Mouse (Mus musculus) kidney, adult 18-20 months (tissue): ENCODE measurements at regions not wholly inside any gene's neighbourhood (a gene's known extent, or its start where the extent isn't known, plus 50 kb on each side); places are given as distances from the start of the nearest gene placed in this dataset.

Experiments used
- DNase-seq: peaks from one replicate; pipeline ENCODE4 v3.0.0; 2021

DNA sequence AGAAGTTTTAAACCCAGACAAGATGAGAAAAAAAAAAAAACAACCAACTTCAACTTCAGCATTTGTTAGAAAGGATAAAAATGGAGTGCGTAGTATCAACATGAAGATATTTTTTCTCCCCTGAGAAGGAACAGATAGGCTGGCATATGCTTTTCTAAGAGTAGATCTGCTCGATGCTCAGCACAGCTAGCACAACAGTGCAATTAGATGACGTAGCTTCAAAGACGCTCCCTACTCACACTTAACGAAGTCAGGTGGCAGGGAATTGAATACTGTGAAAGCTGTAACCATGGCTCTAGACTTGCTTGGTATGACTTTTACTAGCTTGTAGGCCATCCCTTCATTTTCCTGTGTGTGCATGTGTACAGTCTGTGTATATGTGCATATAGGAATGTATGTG, 299.5 kb downstream of the Tmem182 start:
- no peak for DNase-seq

DNA sequence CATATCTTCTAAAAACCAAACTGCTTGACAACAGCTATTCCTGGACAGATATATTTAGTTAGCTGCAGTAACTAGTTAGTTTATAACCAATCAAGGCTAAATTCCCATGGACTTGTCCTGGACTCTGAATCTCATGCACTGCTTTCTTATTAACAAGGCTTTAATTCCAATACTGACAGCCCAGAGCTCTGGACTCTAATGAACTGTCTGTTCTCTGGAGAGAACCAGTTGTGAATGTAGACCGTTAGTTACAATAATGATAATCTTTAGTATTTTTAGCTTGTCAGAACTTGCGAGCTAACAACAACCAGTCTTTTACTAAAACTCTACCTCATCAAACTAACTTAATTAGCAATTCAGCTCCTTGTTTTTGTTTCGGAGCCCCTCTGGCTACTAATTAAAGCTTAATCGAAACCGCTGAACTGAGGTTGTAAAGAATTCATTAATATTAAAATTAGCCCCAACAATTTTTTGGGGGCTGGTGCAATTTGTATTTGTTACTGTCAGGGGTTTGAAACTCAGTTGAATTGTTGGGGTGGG, 316.3 kb downstream of the Tmem182 start:
- no peak for DNase-seq

DNA sequence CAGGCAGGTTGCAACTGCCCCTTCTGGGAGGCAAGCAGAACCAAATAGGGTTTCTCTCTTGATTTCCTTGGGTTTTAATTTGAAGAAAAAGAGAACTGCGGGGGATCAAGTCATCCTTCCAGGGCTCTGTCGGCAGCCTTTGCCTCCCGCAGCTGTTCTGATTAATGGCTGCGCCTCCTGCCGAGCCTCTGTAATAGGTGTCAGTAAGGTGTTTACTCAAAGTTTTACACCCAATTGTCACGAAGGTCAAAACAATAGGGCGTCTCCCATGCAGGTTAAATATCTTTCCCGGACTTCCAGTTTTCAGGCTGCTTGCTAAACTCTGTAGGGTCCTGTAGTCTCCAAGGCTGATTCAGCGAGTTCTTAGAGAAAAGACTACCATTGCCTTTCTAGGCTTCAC, 326.0 kb downstream of the Tmem182 start:
- DNase-seq: no peak

DNA sequence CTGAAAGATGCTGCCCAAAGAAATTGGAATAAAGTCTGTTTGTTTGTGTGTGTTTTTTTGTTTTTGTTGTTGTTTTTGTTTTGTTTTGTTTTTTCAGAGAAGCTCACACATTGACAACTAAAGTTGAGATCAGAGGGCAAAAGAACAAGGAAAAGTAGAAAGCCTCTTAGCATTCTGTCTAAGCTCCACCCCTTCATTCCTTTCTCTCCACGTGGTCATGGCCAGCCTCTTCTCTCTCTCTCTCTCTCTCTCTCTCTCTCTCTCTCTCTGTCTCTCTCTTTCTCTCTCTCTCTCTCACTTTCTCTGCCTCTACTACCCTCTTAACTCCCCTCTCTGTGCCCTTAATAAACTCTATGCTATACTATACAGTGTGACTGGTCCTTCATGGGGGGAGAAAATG, 327.7 kb downstream of the Tmem182 start:
- DNase-seq: no peak

DNA sequence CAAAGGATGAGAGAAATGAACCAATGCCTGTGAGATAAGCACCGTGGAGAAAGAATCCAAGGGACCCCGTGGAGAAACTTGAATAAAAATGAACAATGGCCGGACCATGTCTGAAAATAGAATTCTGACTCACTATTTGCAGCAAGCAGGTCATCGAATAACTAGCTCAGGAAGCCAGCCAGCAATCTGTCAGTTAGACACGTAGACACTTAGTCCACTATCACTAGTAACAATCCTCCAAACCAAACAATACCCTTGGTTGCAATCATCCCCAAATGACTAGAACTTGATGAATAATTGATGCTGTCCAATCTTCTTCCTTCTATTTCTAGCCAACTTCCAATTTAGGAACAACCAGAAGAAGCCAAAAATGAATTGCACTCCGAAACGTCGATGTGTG, 328.5 kb downstream of the Tmem182 start:
- DNase-seq: no peak

DNA sequence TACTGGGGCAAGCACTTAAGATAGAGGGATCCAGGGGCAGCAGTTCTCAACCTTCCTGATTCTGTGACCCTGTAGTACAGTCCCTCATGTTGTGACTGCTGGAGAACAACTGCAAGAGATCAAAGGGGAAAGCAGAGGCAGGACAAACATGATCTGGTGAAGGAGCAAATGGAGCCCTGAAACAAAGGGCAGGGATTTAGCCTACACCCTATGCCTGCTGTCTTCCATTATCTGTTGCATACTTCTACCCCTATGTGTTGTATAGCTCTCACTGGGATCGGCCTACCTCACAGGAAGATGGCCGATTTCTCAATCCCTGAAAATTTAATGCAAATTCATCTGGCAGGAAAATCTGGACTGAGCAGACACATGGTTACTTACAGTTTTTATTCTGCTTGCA, 334.3 kb downstream of the Tmem182 start:
- no peak for DNase-seq

DNA sequence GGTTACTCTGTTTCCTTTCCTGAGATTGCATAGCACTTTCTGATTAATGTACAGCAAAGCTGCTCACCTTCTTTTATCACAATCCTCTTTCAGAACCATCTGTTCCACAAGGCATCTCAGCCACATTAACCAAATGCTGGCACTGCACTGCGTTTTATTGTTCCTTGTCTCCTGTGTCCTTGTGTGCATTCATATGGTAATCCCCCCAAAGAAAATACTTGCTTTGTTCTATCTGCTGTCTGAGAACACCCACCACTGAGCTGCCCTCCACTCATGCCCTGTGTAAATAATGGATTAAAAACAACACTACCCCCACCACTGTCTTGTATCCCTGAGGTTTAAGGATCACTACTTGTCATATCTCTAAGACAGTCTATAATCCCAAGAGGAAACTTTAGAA, 335.1 kb downstream of the Tmem182 start:
- DNase-seq: no peak

DNA sequence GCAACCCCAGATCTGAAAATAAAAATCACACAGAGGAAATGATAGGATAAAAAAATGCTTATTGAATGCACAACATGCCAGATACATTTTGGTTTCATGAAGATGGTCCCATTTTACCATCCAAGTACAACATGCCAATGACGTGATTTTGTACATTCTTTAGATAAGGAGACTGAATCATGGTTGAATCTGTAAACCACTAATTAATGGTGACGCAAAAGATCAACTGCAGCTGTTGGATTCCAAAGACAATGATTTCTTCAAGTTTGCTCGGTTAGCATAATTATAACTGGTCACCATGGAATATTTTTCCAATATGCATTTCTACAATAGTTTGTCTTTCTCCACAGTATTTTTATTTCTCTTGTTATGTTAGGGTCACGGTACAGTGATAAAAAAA, 336.6 kb downstream of the Tmem182 start:
- no peak for DNase-seq

DNA sequence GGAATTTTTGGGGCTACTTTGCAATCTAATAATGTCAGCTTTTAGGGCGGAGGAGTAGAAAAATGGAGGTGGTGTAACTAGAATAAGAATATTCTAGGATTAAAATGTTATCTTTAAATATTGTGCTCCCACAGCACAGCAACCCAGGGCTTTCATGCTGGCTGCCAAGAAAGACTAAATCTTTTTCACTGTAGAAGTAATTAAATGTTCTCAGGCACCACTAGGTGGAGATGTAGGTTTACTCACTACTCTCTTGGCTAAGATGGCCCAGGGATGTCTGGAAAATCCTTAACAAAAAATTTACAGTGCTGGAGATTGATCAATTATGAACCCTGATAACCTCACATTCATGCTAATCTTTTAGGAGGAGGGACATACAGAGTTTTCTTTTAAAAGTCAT, 347.1 kb downstream of the Tmem182 start:
- DNase-seq: no peak

DNA sequence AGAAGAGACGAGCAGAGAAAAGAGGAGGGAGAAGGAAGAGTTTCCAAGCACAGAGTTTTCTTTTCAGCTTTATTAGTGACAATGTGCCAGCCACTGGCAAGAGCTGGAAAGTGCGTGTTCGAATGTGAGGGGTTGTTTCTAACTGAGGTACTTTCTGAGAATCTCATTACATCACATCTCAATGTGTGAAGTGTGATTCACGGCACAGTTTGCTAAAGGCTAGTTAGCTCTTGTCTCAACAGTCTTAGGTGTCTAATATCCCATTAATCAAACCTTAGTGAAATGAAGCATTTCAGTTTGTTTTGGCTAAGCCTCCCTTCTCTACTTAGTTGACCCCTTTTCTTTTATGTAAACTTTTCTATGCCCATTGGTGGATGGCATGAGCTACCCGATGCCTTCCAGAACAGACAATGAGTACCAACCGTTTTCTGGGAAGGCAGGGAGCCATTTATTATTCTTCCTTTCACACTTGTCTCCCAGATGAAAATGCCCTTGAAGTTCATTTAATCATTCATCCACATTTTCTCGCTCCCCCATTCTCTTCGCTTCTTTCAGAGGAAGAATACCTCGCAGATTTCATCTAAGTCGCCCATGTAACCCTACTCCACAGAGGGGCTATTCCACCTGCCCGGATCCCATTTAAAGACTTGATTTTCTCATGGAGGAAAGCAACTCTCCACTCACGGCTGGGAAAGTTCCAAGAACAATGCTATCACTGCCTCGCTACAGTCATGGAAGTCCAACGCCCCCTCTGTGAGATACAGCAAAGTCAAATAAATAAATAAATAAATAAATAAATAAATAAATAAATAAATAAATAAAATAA, 348.0 kb downstream of the Tmem182 start:
- DNase-seq: no peak

DNA sequence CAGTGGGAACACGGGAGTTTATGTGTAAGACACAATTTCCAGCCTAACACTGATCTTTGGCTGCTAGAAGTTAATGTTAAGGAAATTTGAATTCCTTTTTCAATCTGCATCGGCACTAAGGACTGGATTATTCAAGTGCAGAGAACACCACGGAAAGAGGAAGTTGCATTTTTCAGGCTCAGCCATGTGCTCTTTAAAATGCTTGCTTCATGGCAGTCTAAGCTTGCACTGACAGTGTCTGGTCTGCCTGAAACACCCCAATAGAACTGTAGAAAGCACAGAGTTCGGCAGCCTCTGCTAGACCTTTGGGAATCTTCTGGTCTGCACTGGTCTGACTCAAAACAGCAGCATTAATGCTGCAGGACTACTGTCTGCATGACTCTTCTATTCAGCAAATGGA, 348.8 kb downstream of the Tmem182 start:
- no peak for DNase-seq

DNA sequence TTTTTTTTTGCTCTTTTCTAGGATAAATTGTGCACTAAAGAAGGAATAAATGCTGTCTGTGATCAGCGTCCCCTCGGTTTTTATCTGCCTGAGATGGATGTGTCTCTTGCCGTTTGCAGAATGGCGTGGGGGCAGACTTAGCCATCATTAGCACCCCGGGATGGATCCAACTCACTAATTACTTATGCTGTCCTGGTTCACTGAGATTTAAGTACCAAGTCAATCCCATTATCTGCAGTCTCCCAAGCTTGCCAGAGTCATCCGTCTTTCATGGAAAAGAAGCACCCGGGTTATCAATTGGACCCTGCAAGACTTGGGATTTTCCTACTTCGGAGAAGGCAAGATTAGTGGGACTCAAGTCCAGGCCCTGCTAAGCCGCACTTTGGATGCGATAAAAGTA, 351.5 kb downstream of the Tmem182 start:
- no peak for DNase-seq

DNA sequence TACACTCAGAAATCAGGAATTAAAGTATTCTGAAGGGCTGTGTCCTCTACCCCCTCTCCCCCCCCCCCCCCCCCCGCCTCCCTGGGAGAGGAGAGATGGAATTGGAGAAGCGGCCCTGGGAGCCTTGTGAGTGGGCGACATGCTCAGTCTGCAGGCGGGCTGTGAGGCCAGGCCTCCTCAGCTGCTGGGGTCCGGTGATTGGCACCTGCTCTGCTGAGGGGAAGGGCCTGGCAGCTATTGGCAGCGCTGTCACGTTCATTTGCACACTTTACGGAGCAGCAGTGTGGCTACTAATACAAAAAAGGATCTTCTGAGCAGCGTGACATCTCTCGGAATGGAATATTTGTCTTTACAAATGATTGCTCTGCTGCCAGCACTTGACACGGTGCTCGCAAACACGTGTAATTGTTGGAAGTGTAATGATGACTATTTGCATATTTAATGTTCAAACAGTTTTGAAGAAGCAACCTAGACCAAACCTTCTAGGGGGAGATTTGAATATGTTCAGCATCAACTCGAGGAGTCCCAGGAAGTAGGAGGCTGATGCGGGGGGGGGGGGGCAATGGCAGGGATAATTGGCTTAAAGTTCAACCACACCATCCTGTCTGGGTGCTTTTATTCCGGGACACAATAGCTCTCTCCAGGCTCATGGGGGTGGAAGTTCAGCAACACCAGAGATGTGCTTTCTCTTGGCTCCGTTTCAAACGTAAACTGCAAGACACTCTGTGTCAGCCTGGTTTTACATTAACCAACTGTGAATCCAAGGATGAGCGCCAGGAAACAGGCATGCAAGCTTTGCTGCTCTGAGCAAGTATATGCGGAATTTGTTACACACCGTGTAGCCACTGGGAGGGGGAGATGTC, 352.5 kb downstream of the Tmem182 start:
- peak; percentile 59 for DNase-seq

DNA sequence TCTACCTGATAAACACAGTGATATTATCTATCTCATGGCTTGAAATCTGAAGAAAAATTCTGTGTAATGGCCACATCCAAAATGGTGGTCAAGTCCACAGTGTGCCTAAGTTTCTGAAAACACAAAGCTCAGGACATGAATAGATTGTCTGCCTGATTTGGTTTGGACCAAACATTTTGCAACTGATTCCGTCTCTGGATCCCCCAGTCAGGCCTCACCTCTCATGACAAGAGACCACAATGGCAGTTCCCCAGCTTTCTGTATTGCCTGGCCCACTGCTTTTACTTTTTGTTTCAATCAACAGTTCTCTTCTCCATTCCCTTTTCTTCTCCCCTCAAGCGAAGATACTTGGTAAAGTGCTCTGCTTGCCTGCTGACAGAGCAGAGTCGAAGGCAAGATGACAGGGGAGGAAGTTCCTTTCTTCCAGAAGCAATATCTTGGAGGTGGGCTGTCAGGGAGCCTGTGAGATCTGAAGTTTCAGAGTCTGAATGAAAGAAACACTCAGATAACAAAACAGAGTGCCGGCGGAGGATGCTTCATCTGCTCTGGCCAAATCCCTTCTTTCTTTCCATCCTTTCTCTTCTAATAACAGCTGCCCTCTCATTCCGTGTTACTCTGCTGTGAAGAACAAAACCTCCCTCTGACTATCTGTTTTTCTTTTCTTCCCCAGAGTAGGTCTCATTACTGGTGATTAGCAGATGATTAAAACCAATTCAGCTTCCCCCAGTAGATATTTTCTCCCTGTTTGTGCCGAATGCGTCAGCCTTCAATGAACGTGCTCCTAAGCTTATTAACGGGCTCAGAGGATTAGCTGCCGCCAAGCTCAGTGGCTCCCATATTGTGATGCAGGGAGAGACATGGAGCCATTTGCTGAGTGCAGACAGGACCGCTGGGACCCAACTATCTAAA, 360.7 kb downstream of the Tmem182 start:
- no peak for DNase-seq

DNA sequence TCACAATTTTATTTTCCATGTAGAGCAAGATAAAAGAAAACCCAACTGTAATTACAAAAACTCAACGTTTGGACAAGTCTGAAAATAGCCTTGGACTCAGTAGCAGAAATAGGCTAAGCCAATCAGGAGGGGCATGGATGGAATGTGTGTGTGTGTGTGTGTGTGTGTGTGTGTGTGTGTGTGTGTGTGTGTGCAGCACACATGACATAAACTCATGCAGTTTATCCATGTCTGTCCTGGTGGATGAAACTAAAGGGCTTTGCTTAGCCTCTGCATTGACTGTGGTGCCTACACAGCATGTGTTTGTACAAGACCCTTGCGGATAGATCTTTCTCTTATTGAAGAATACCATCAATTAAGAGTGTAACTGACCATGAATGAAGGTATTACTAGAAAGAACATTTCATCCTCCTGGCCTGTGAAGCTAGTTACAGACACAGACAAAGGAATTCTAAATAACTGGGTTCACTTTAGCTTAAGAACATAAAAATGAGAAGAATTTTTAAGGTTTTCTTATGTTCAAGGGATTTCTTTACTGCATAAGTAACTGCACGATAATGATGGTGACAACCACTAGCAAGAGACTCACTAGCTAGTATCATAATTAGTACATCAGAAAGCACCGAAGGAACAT, 361.5 kb downstream of the Tmem182 start:
- DNase-seq: no peak

DNA sequence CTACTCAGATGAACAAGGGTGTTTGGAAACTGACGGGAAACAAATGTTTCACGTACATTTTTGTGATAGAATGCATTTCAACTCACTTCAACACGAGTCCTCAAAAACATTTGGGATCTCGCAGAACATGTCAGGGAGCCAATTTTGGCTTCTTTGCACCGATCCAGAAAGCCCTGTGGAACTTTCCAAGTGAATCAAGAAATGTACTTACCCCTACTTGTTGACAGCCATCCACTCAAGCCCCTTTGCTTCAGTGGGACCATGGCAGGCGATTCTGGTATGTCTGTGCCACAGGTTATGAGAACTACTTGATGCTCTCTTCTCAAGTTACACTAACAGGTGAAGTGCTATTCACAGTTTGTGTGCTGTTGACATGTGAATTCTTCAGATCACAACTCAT, 381.6 kb downstream of the Tmem182 start:
- DNase-seq: no peak

DNA sequence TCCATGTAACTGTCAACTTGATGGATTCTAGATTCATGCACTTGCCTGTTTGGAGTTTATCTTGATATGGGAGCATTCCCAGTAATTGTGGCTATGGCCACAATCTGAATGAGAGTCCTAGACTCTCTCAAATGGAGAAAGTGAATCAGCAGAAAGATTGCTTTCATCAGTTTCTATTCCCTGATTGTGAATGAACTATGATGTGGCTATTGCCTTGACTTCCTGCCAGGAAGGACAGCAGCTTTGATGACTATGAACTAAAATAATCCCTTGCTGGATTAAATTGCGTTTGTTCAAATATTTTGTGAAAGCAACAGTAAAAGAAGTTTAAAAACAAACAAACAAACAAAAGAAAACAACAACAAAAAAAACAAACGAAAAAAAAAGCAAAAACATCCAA, 407.5 kb downstream of the Tmem182 start:
- DNase-seq: no peak

DNA sequence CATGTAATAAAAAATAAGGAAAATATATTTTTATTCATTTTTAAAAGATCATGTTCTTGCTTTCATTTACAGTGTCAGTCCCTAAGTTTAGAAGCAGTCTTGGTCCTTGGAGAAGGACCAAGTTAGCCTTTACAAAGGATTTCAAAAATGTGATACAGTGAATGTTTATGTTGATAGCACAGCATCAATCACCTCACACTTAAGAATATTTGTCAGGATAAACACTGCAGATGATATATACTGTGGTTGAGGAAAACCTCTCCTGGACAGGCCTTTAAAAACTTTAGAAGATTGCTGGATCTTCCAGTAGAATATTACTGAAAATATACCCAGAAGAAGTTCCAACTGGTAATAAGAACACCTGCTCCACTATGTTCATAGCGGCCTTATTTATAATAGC, 420.4 kb downstream of the Tmem182 start:
- no peak for DNase-seq

DNA sequence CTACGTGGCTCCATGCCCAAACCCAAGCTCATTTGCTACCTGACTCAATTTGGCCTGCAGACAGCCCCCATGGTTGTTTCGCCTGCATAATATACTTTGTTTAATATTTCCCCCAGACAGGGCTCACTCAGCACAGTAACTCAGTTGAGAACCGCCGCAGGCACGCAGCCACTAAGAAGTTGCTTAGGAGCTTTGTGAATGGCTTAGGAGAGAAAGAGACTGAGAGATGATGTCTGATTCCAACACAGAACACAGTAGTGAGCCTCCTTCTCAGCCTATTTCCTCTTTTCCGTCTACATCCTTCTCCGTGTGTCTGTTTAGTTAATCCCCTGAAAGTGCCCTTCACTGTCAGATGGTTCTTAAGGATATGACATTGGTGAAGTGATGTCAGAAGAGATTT, 429.9 kb downstream of the Tmem182 start:
- no peak for DNase-seq

DNA sequence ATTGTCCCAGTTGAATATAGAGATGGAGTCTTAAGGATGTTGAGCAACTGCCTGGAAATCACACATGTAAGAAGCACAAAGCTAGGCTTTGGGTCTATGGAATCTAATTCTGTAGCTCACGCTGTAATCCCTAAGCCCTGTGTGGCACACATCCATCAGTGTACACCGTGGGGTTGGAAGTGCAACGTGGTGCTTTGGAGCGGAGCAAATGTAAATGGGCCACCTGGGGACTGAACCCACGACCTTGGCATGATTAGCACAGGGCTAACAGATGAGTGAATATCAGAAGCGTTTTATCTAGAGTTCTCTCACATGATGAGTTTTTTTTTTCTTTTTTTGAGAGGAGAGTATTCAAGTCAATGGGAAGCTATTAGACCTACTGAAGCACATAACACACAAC, 437.6 kb downstream of the Tmem182 start:
- no peak for DNase-seq

DNA sequence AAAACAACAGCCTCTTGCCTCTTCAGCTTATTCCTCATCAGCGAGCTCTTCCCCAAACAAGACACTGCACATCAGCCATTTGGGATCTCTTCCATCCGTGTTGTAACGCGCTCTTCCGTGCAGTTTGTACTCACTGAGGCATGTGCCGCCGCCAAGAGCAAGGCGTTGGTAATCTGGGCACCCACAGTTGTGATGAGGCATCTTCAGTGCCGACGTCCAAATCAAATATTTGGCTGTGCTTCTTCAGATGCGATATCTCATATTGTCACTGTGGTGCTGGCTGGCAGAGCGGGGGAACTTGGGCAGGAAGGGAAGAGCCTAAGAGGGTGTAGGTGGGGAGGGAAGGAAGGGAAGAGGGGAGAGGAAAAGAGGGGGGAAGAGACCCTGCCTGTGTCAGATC, 439.2 kb downstream of the Tmem182 start:
- no peak for DNase-seq

DNA sequence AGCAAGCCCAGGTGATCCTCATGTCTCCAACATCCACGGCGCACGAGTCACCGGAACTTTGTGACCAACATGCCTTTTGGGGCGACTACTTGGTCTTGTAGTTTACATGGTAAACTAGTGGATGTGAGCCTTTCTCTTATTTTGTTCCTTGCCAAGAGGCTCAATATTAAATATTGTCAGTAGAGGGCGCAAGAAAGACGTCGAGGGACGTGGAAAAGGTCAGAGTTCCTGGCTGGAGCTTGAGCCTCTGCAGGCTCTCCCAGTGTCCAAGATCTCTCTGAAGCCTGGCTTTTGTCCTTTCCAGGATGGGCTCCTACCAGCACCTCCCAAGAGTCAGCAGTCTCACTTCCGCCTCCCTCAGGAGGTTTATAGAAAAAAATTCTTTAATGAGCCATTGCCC, 458.8 kb downstream of the Tmem182 start:
- DNase-seq: peak; percentile 5
